Mouse (Mus musculus): ENCODE measurements around the gene Gm49369.
"Not testable (repeated sequence)": the region's sequence is repeated elsewhere in the genome, so short reads cannot be mapped to it uniquely, and the experiment has no call there.

Gm49369 gene

DNA sequence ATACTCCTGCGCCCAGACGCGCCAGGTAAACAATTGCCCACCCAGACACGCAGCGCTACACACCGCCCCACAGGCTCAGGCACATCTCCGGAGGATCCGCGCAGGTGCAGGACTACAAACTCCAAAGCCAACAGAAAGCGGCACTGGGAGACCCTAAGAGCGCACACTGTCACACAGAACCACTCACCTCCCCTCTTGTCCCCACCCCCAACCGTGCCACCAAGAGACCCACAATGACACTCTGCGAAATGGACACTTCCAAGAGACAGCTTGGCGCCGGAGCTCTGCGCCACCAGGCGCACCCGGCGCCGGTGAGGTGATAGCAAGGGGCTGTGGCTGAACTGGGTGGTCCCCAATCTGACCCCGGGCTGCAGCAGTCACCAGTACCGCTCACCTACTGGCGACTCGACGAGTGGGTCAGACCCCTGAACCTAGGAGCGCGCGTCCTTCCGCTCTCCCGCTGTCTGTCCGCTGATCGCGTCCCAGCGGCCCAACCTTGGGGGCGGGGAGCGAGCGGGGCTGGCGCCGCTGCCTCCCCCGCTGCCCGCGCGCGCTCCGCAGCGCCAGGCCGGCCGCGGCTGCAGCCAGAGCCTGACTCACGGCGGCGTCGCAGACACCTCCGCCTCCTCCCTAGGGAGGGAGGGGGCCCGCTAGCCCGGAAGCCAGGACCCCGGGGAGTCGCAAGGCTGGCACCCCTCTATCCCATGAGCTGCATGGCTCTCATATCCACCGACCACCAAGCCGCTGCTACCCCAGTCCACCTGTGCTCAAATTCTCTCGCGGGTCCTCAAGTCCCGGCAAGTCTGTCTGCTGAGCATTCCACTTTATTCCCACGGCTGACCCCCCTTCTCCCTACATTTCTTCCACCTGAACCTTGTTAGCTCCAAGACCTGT lies 10.5 kb downstream of the Gm49369 start:
- DNase-seq (ENCODE audit: low spot score), result peak; percentile 13

- DNase-seq (ENCODE audit: low spot score), result no peak
Measured at GRCm38 (mm10) chr7:142371398-142371767, 11.1 kb downstream of the Gm49369 start.

DNA sequence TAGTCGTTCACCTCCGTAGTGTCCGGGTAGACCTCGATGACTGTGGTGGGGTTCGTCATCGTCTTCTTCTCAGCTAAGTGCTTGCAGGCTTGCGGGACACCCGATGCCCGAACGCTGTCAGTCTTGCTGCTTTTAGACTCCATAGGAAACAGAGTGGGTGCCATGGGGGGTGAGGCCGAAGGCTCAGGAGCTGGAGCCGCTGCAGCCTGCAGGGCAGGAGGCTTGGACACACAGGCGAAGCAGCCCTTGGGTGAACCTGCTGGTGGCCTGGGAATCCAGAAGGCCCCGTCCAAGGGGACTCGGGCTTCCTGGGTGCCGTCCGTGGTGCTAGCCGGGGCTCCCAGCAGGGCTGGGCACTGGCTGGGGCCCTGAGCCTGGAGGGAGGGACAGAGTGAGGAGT lies 11.5 kb downstream of the Gm49369 start:
- DNase-seq (ENCODE audit: low spot score), result no peak

DNA sequence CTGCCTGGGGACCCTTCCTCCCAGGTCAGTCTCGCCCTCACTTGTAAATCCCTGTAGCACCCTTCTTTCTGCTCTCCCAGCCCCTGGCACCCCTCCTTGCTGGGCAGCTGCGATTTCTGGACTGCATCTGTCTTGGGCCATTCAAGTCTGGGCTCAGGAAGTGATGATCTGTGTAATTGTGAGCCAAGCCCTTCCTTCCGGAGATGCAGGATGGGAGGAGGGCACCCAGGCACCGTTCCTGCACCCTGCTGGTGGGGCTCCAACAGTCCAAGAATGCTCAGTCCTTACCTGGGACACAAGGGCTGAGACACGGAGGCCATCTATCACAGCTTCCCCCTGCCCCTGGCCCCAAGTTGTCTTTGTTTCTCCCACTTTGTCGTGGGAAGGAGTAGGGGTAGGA lies 12.6 kb downstream of the Gm49369 start:
- DNase-seq (ENCODE audit: low spot score), result no peak

DNA sequence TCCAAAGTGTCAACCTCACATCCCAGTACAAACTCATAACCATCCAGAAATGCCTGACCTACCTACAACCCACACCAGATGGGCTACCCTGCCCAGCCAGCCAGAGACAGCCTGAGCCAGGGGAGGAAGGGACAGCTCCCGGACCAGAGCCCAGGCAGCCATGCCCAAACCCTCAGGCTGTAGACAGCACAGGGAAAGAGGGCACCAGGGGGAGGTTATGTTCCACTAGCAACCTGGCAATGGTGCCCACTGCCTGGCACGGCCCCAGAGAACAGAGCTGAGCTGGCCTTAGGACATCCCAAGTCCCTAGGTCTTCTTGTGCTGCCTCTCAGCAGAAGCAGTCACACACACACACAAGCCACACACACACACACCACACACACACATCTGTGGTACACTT lies 13.6 kb downstream of the Gm49369 start:
- DNase-seq (ENCODE audit: low spot score), result no peak

DNA sequence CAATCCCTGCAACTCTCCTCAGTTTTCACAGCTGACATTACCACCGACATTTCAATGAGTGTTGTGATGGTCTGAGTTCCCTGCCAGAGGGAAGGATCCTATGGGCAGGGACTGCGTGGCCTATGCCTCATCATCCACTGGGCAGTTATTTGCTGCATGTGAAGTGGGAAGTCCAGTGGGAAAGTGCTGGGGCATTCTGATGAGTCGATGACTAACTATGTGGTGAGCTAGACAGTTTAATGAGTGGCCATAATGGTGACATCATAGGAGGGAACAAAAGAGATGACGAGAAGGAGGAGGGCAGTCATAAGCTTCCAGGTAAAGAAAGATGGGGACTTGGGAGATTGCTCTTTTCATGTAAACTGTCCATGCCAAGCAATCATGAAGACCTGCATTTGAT lies 19.4 kb downstream of the Gm49369 start:
- DNase-seq (ENCODE audit: low spot score), result no peak

- no peak for DNase-seq (ENCODE audit: low spot score)
Measured at GRCm38 (mm10) chr7:142360743-142361142, 21.7 kb downstream of the Gm49369 start.

- DNase-seq (ENCODE audit: low spot score), result no peak
Measured at GRCm38 (mm10) chr7:142359129-142359528, 23.3 kb downstream of the Gm49369 start.

GRCm38 (mm10) chr7:142357566-142357965 lies 24.9 kb downstream of the Gm49369 start:
- DNase-seq (ENCODE audit: low spot score), result no peak

DNA sequence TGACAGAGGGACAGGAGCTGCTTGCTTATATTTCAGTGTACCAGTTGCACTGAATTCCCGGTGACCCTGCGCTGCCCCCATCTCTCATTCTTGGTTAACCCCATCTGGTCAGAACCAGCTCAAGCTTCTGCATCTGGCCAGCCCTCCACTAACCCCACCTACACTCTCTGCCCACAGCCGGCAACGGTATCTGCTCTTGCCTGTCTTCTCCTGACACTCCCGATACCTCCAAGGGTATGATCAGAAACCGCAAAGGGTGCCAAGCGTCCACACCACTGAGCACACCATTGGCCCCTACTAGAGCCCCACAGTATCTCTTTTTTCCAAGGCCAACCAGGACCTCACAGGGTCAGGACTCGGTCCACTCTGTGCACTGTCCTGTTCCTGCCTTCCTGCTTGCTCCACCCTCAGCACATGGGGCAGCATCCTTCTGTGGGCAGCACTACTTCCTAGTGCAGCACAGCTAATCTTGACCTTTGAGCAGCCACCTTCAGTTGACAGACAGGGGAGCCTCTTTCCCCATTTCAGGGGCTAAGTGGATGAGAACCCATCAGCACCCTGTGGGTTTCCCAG lies 27.7 kb downstream of the Gm49369 start:
- DNase-seq (ENCODE audit: low spot score), result no peak

- DNase-seq (ENCODE audit: low spot score), result no peak
Measured at GRCm38 (mm10) chr7:142353854-142354253, 28.6 kb downstream of the Gm49369 start.

DNA sequence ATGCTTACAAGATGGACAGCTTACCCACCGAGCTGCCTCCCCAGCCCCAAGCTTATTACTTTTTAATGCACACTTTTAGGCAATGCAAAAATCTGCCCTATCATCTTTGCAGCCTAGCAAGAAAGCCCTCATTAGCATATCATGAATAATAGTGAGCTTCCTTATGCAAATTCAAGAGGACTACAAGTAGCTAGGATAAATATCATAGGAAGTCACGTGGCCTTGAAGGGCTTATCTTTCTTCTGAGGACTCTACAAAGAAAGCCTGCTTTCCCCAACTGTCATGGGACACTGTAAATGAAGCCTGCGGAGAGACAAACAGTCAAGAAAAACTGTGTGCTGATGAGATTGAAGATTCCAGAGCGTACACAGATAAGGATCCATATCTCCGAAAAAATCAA lies 30.9 kb downstream of the Gm49369 start:
- DNase-seq (ENCODE audit: low spot score), result no peak

- DNase-seq (ENCODE audit: low spot score), result no peak
Measured at GRCm38 (mm10) chr7:142349308-142349961, 33.0 kb downstream of the Gm49369 start.

DNA sequence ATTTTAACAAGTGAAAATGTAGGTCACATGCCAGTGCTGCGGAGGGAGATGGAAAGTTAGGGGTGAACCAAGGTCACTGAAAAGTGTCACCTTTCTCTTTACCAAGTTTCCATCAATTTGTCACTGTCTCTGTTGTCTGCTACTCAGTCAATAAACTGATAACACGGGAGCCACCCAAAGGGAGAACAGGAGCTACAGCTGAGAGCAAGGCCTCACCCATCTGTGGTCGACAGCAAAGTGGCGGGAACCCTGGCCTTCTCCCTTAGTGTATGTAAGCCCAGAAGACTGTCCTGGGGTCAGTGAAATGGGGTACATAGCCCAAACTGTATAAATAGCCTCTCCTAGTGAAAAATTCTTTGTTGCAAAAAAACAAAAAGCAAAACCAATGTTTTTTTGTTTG lies 34.9 kb downstream of the Gm49369 start:
- no peak for DNase-seq (ENCODE audit: low spot score)

- no peak for DNase-seq (ENCODE audit: low spot score)
Measured at GRCm38 (mm10) chr7:142342247-142342640, 40.2 kb downstream of the Gm49369 start.

GRCm38 (mm10) chr7:142341564-142342246 lies 40.8 kb downstream of the Gm49369 start:
- DNase-seq (ENCODE audit: low spot score), result no peak

DNA sequence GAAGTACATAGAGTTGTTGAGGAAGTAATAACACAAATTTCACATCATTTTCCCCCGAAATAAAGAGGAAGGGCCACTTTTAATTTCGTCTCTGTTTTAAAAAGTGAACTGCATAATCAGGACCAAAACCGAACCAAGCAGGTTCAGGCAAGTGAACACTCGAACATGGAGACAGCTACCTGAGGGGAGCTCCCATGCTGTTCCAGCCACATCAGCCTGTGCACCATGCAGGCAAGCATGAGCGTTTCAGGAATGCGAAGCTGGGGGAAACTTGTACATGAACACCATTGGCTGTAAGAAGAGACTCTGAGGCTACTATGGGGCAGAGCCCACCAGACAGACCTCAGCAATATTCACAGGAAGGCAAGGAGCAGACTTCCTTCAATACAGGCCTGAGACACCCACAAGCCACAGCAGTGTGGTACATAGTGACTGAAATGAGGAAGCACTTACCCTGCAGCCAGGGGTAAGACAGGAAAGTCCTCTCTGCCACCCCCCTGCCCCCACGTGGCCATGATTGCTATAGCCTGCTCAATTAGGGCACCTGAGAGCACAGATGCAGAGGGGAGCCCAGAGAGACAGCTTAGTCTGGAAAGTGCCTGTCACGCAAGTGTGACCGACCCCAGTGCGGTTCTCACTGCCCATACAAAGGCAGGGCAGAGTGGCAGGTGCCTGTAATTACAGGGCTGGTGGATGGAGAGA lies 42.0 kb downstream of the Gm49369 start:
- DNase-seq (ENCODE audit: low spot score), result no peak

DNA sequence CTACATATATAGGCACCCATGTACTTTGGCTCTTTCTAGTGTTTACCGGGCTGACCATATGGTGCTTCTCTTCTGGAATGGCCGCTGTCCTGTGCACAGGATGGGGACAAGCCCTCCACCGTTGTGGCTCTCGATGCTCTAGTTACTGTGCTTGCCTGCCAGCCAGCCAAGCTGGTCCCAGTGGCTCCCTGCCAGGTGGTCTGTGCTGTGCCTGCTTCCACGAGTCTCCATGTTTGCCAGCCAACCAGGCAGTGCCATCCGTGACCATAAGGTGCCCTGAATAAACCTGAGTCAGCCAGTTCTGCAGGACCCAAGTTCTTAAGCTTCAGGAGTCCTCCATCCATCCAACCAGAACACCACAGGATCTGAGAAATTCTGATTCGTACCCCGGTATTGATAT lies 47.3 kb downstream of the Gm49369 start:
- no peak for DNase-seq (ENCODE audit: low spot score)

GRCm38 (mm10) chr7:142334246-142334645 lies 48.2 kb downstream of the Gm49369 start:
- peak; percentile 96 for DNase-seq (ENCODE audit: low spot score)

DNA sequence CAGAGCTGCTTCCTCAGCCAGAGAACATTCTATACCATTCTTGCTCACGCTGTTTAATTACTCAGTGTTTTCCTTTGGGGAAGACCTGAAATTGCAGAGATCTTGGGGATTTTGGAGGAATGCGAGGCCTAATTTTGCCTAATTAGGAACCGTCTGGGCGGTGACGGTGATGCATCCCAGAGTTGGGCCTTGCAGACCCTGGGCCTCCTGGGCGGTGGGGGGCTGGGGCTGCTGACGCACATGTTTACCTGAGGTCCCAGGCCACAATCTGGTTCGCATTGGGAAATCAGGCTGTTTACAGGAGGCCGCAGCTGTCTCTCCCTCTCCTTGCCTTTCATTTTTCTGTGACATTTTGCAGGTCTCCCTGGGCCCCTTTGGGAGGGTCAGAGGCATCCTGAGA lies 49.7 kb downstream of the Gm49369 start:
- not testable (repeated sequence) for DNase-seq (ENCODE audit: low spot score)

GRCm38 (mm10) chr7:142331281-142331680 lies 51.2 kb downstream of the Gm49369 start:
- DNase-seq (ENCODE audit: low spot score), result no peak

- peak; percentile 52 for DNase-seq (ENCODE audit: low spot score)
Measured at GRCm38 (mm10) chr7:142330271-142330724, 52.2 kb downstream of the Gm49369 start.

Measured in embryo, embryonic 10 days (tissue).